Mouse (Mus musculus) mouse trophoblast stem cell (cell line): Measurements from ENCODE around the gene Col11a2.
"Not testable (repeated sequence)": the region's sequence is repeated elsewhere in the genome, so short reads cannot be mapped to it uniquely, and the experiment has no call there.

Experiments
- in situ Hi-C, 2 experiments: fragments of 300-500 bp; cut with MseI, MboI; formaldehyde crosslinking; loops; 2 replicates in 1 of 2; 3 replicates in 1 of 2; pipeline ENCODE4 v1.15.1; 2025

The Col11a2 gene

DNA sequence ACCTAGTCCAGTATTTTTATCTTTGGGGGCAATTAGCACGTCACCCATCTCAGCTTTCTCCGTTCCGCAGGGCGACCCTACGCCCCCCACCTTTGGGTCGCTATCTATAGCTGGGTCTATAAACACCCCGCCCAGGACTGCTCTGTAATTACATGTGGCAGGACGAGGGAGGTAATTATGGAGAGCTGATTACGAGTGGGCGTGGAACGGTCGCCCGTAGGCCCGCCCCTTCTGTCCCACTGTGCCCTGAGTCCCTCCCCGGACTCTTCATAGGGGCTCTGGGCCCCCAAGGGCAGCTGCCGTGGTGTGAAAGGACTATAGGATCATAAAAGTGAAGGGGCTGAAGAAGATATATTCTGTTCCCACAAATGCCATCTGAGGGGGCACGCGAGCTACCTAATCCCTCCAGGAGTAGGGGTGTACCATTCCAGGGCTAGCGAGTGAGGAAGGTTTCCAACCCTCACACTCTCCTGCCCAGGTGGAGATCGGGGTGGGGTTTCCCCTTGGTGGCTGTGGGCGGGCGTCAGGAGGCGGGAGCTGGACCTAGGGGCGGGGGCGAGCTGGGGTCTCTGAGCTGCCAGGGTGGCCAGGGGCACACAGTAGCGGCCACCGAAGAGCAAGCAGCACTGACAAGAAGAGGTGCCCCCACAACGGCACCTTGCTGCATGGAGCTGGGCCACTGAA lies at the start of gene Col11a2:
TSS of gene Col11a2 (plus strand) at position 560 of the 684 bp plus-strand sequence.
- in situ Hi-C loops: no loop called here

DNA sequence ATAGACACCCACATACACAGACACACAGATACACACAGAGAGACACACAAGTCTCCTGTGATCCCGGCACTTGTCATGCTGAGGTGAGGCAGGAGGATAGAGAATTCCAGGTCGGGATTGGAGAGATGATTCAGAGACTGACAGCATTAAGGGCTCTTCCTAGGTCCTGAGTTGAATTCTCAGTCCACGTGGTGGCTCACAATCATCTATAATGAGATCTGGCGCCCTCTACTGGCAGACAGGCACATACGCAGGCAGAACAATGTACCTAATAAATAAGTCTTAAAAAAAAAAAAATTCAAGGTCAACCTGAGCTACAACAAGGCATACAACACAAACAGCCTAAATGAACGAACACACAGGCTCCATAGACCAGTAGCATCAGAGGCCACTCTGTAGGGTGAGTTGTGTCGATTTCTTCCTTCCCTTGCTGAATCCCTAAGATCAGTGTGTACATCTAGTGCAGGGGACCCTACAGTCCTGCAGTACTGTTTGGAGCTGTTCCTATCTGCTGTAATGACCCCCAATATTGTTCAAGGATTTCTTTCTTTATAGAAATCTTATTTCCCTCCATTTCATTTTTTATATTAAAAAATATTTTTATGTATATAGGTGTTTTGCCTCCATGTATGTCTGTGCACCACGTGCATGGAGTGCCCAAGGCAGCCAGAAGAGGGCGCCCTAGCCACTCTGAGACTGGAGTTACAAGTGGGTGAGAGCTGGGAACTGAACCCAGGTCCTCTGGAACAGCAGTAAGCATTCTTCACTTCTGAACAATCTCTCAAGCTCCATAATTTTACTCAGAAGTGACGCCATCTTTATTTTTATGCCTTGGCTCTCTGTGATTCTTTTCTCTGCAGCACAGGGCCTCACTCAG lies 47.2 kb upstream of the Col11a2 start:
- in situ Hi-C loops: no loop called here

DNA sequence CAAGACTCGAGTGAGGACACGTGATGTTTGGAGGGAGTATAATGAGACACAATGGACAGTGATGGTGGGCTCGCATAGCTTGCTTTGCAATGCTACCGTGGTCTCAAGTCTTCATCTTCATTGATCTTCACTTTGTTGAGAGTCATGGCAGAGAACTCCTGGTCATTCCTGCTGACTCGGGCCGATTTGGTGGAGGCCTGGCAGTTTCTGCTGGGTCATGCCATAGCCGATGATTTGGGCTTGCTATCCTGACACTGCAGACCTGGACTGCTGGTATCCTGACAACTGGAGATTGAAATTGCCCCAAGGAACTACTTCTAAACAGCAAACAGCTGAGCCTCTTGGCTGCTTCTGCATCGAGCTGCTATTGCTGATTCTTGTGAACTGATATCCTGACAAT lies 44.3 kb upstream of the Col11a2 start:
- in situ Hi-C loops: loop anchor here (5.0 kb wide), 1 partner anchor 1272 kb away; no protein-coding TSS in a partner anchor

DNA sequence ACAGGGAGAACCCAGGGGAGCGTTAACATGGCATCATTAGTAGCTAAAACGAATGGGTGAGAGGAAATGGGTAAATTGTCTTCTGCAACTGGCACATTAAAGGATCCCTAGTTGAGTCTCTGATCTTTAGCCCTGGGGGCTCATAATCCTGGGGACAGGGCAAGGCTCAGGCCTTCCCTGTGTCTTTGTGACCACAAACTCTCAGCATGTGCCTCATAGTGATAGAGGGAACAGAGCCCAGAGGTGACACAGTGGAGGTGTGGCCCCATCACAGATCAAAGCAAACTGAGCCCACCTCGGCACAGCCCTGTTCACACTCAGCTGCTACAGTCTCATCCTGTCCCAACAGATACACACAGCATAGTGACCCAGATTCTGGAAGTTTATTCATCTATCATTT lies 43.6 kb upstream of the Col11a2 start:
- in situ Hi-C loops: loop anchor here (5.0 kb wide), 1 partner anchor 1272 kb away; no protein-coding TSS in a partner anchor

DNA sequence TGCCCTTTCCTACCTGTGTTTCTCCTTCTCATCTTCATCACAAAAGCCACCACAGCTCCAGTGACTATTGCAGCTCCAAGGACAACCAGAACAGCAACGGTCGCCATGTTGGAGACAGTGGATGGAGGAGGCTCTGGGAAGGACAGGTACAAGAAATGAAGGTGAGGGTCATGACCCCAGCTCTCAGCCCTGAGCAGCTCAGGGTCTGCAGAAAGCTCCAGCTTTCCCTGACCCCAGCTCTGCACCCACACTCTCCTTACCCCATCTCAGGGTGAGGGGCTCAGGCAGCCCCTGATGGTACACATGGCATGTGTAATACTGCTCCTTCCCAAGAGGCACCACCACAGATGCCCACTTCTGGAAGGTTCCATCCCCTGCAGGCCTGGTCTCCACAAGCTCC lies 42.2 kb upstream of the Col11a2 start:
- in situ Hi-C loops: loop anchor here (5.0 kb wide), 1 partner anchor 1270 kb away; no protein-coding TSS in a partner anchor

GRCm38 (mm10) chr17:33998697-33999096 lies 40.5 kb upstream of the Col11a2 start:
- in situ Hi-C loops: loop anchor here (5.0 kb wide), 1 partner anchor 1269 kb away; no protein-coding TSS in a partner anchor

GRCm38 (mm10) chr17:33999341-34000149 lies 39.7 kb upstream of the Col11a2 start:
- in situ Hi-C loops: loop anchor here (5.0 kb wide), 1 partner anchor 1268 kb away; no protein-coding TSS in a partner anchor

DNA sequence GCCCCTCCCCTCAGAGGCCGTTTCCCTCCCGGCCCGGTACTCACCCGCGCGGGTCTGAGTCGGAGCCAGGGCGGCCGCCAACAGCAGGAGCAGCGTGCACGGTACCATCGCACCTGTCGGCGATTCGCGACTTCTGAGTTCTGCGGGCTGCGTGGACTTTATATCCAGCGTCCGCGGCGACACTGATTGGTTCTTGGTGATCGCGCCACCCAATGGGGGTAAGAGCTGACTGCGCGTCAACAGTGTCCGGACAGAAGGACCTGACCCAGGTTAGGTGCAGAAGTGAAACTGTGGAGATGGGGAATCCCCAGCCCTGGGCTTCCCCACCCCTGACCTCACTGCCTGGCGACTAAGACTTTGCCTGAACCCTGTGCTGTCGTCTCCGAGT lies 39.1 kb upstream of the Col11a2 start, which contains the start of gene H2-K1:
TSS of gene H2-K1 (minus strand) at position 198 of the 388 bp plus-strand sequence.
- in situ Hi-C loops: no loop called here

DNA sequence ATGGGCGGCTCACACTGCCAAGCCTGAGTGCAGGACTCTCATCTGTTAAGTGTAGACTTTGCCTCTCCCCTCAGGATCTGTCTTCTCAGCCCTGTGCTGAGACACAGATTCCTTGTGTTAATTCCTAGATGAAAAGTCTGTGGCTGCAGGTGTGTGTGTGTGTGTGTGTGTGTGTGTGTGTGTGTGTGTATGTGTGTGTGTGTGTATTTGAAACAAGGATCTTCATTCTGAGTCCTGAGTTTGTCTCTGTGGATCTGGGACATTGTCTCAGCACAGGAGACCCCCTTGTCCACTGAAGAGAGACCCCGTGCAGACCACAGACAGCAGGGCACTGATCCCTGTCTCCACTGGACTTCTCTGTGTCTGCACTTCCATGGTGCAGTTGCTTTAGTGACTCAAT lies 38.4 kb upstream of the Col11a2 start:
- in situ Hi-C loops: not testable (repeated sequence)

GRCm38 (mm10) chr17:34003426-34003825 lies 35.8 kb upstream of the Col11a2 start:
- in situ Hi-C loops: no loop called here

GRCm38 (mm10) chr17:34006570-34006969 lies 32.7 kb upstream of the Col11a2 start:
- in situ Hi-C loops: no loop called here

GRCm38 (mm10) chr17:34010156-34010555 lies 29.1 kb upstream of the Col11a2 start:
- in situ Hi-C loops: no loop called here

DNA sequence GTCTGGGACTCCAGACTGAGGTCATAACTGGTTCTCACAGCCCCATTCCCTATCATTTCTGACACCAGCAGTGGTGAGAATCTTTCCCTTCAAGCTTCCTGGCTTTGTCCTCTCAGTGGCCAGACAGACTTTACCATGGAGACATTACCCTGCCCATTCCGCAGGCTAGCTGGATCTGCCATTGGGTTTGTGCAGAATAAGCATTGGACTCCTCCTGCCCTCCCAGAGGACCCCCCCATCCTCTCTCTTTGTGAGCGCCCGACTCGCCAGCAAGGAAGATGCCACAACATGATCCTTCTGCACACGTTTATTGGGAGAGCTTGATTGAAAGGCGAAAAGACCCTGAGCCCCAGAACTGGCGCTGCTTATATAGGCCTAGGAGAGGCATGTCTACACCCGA lies 25.8 kb upstream of the Col11a2 start:
- in situ Hi-C loops: no loop called here

- in situ Hi-C loops: no loop called here
Observed at GRCm38 (mm10) chr17:34021539-34022413, 17.5 kb upstream of the Col11a2 start.

- in situ Hi-C loops: no loop called here
Observed at GRCm38 (mm10) chr17:34022414-34022783, 16.8 kb upstream of the Col11a2 start.

- in situ Hi-C loops: no loop called here
Observed at GRCm38 (mm10) chr17:34022987-34023386, 16.2 kb upstream of the Col11a2 start.

- in situ Hi-C loops: no loop called here
Observed at GRCm38 (mm10) chr17:34023678-34024077, 15.6 kb upstream of the Col11a2 start.

DNA sequence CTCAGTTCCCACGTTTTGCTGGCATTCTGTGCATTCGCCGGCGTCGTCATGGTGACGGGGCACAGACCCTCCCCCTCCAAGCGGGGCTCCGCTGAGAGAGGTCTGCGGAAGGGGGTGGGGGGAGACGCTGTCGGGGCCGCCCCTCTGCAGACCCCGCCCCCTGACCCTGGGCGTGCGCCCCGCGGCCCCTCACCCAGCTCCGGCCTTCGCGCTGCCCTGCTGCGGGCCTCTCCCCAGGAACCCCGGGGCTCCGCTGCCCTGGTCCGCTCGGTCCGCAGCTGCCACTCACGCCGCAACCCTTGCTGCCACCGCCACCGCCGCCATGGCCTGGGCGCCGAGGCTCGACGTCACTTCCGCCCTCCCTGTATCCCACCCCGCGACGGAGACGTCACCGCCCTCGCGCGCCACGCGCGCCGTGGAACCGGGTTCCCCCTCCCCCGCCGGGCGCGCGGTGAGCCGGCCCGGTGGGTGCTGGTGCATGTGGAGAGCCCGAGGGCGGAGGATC lies 14.9 kb upstream of the Col11a2 start, which contains the start of gene Ring1:
TSS of gene Ring1 (minus strand) at position 364 of the 505 bp plus-strand sequence.
- in situ Hi-C loops: no loop called here

DNA sequence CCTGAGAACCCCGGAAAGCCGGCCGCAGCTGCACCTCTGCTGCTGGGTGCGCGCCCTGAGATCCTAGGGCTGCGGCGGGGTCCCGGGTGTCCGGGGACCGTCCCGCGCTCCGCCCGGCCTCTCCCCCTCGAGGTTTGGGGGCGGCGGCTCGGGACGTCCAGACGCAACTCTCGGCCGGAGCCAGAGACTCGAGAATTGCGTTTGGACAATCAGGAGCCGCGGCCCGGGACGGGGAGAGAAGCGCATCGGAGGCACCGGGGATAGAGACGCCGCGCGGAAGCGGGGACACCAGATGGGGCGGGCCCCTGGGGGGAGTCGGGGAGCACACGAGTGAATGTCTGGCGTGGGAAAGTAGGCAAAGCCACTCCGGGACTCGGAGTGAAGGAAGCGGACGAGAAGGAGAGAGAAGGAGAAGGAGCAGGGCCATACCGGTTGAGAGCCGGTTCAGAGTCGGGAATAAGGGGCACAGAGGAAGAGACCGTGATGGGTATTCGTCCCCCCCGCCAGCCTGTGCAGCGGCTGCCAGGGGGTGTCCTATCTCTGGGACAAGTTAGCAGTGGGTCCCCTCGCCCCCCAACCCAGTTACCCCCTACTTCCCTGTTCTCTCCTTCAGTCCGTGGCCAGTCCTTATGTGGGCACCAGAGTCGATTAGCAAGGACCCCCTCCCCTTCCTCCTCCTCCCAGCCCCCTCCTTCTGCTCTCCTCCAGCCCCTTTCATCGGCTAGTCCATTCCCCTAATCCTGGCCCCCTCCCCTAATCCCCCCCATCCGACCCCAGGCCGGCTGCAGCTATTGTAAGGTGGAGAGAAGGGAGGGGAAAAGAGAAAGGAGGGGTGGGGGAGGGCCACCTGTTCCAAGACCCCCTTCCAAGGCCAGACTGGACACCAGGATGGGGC lies 14.1 kb upstream of the Col11a2 start:
- in situ Hi-C loops: no loop called here
